Mouse (Mus musculus) forebrain, embryonic 13.5 days (tissue): ENCODE data around the gene Smcr8. TPM values are rescaled to one million over a fixed set of nuclear protein-coding genes. Genes with fewer than 3 reads are reported as not detected.
A peak's percentile ranks its signal among the peaks of the same experiment; 100 is the strongest.

Experiments used
- ATAC-seq: fragments of 200-750 bp; cut with Nextera tagmentation; 2 replicates; pipeline ENCODE4 v1.8.0; 2017
- H3K27ac ChIP-seq: fragments of 300-500 bp; sonication (generic); 2 replicates; pipeline ENCODE4 v1.5.1; 2015; ENCODE audit warnings: inconsistent platforms, mild to moderate bottlenecking, moderate library complexity
- H3K27me3 ChIP-seq: fragments of 300-500 bp; sonication (generic); 2 replicates; pipeline ENCODE4 v1.6.1; 2015; ENCODE audit warnings: mild to moderate bottlenecking, inconsistent platforms
- H3K36me3 ChIP-seq: fragments of 300-500 bp; sonication (generic); 2 replicates; pipeline ENCODE4 v1.6.1; 2015; ENCODE audit warnings: mild to moderate bottlenecking, inconsistent platforms; ENCODE audit not compliant: poor library complexity, severe bottlenecking
- H3K4me1 ChIP-seq: fragments of 300-500 bp; sonication (generic); 2 replicates; pipeline ENCODE4 v1.6.1; 2015; ENCODE audit warnings: inconsistent platforms
- H3K4me2 ChIP-seq: fragments of 300-500 bp; sonication (generic); 2 replicates; pipeline ENCODE4 v1.6.1; 2015; ENCODE audit warnings: inconsistent platforms, mild to moderate bottlenecking, moderate library complexity
- H3K4me3 ChIP-seq: fragments of 300-500 bp; sonication (generic); 2 replicates; pipeline ENCODE4 v1.5.1; 2015; ENCODE audit warnings: mild to moderate bottlenecking, inconsistent platforms
- H3K9ac ChIP-seq: fragments of 300-500 bp; sonication (generic); 2 replicates; pipeline ENCODE4 v1.6.1; 2015; ENCODE audit warnings: mild to moderate bottlenecking, inconsistent platforms
- H3K9me3 ChIP-seq: fragments of 300-500 bp; sonication (generic); replicated peaks from 2 replicates; pipeline ENCODE4 v1.6.1; 2016; ENCODE audit warnings: inconsistent platforms
- WGBS: fragments of 180-500 bp; shearing (Covaris S2); methylation state at CpG from one replicate; pipeline ENCODE4 v1.1.7; 2015; 5-methylcytosine and 5-hydroxymethylcytosine counted together
- microRNA-seq: library from miRNA; unstranded; fragments of <30 nt; microRNA quantifications from one replicate; pipeline ENCODE4, GENCODE M21; 2016
- polyA plus RNA-seq: library from polyadenylated mRNA; unstranded; fragments of >200 nt; fragmentation: Nextera tagmentation; extraction: Ambion mirVana; gene quantifications from 2 replicates; pipeline ENCODE4 v1.2.1, GENCODE M21; 2015

The Smcr8 gene
- polyA plus RNA-seq, 1 experiment from 2014 or later: 5.6 TPM

DNA sequence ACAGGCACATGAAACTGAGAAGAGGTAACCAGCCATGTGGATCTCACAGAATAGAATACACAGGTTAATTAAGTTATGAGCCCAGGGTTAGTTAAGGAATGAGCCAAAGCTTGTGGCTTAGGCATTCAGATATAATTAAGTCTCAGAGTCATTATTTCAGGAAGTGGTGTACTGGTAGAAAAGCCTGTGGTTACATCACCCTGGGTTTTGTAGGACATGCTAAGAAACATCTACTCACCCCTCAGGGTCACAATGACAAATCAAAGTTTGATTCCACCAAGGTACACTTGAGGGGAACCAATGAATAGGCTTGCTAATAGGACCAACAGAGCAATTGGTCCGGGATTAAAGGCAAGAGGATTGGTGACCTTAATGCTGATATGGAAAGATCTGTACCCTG, 49.4 kb downstream of the Smcr8 start:
- WGBS: 35% methylated on average over 1 of the region's 1 CpGs
- peaks cover 7% of the 10 kb centered on the region for H3K4me1 ChIP-seq
- no peak overlapping the region for H3K27ac ChIP-seq
- H3K36me3 ChIP-seq: no peaks in the 10 kb centered on the region
- H3K9ac ChIP-seq: no peak overlapping the region
- no peak for ATAC-seq
- H3K9me3 ChIP-seq: no peaks in the 10 kb centered on the region
- H3K4me3 ChIP-seq: no peak overlapping the region
- no peaks in the 10 kb centered on the region; the same call in 1 of the 2 replicates for H3K27me3 ChIP-seq
- H3K4me2 ChIP-seq: no peak overlapping the region

DNA sequence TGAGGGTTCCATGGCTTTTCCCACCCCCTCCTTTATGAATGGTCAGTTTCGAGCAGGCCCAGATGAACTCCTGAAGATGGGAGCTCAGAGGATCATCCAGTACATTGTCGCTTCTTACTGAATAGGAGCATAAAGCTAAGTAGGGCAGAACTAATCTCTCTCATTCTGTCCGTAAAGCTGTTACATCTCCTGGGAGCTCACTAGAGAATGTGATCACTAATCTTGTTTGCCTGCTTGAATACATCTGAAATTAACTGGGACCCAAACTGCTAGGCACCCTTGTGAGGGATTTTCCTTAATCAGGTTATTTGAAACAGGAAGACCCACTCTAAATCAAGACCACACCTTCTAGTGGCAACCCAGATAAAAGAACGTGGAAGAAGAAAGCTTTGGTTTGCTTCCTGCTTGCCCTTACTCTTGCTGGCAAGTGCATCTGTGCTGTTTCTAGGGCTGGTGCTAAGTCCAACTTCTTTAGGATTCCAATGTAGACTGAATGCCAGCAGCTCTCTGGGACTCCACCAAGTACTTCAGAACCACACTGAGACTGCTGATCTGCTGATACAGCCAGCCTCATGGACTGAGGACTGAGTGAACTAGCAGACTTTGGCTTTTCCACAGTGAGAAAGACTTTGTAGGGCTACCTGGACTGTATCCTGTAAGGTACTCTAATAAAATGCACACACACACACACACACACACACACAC, 50.1 kb downstream of the Smcr8 start:
- no peak for ATAC-seq
- Histone ChIP-seq H3K27ac (no peak overlapping the region), H3K9me3 (no peaks in the 10 kb centered on the region), H3K4me2 (no peak overlapping the region), H3K4me3 (no peak overlapping the region), H3K9ac (no peak overlapping the region), H3K36me3 (no peaks in the 10 kb centered on the region), H3K27me3 (no peaks in the 10 kb centered on the region; the same call in 1 of the 2 replicates), H3K4me1 (peaks cover 7% of the 10 kb centered on the region)
- WGBS: 23% methylated on average over 4 of the region's 4 CpGs

DNA sequence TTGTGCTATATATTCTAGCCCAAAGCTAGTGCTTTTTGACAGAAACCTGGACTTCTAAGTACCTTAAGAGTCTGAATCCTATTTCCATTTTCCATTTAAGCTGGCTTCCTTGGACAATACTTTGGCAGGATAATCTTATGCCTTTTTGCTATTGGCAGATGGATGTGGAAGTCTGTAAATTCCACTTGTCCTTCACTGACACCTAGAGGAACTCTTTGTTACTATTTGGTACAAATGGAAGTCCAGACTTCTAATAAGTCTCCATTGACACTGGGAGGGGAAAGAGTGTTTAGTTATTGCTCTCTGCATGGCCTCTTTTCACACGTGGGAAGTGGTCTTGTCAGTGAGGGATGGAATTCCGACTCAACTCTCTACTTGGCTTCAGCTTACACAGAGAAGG, 51.6 kb downstream of the Smcr8 start:
- H3K4me1 ChIP-seq: peaks cover 7% of the 10 kb centered on the region
- no peak for ATAC-seq
- no peaks in the 10 kb centered on the region; the same call in 1 of the 2 replicates for H3K27me3 ChIP-seq
- H3K4me2 ChIP-seq: no peak overlapping the region
- H3K9me3 ChIP-seq: no peaks in the 10 kb centered on the region
- no peak overlapping the region for H3K4me3 ChIP-seq
- 36% methylated on average over 2 of the region's 2 CpGs for WGBS
- no peaks in the 10 kb centered on the region for H3K36me3 ChIP-seq
- H3K27ac ChIP-seq: no peak overlapping the region
- no peak overlapping the region for H3K9ac ChIP-seq

DNA sequence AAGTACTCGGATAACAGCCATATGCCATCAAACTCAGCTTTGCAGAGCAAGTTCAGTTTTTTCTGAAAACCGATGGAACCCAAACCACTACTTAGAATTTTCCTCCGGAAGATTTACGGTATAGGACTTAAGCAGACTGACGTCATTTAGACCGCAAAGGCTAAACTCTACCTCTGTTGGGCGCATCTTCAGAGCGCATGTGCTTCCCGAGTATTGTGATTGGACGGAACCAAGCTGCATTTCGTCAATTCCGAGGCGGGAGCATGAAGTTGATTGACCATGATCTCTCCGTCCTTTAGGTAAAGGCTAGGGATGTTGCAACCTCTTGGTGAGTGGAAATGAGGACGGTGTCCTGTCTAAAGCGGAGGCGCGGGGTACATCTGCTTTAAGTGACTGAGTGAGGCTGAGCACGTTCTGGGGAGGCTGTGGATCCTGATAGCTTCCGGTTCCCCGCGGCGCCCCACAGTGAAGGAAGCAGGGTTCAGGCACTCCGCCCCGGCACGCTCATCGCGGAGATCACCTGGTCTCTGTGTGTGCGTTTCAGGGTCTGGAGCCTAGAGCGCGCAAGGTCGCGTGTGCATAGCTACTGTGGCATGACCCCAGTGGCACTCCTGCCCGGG, 53.2 kb downstream of the Smcr8 start, which contains the start of gene Dhrs7b:
Dhrs7b (plus strand) TSS at position 199 of the 620 bp plus-strand sequence.
- Histone ChIP-seq H3K9ac (peak within 1 kb of the TSS; percentile 83), H3K9me3 (no peaks in the 10 kb centered on the region), H3K4me2 (peak within 1 kb of the TSS; percentile 81), H3K4me3 (peak within 1 kb of the TSS; percentile 77), H3K27me3 (no peaks in the 10 kb centered on the region; the same call in 1 of the 2 replicates), H3K4me1 (peaks cover 7% of the 10 kb centered on the region), H3K36me3 (no peaks in the 10 kb centered on the region), H3K27ac (peak within 1 kb of the TSS; percentile 66)
- ATAC-seq: peak; percentile 99
- WGBS: under 1% methylated on average over 34 of the region's 34 CpGs

DNA sequence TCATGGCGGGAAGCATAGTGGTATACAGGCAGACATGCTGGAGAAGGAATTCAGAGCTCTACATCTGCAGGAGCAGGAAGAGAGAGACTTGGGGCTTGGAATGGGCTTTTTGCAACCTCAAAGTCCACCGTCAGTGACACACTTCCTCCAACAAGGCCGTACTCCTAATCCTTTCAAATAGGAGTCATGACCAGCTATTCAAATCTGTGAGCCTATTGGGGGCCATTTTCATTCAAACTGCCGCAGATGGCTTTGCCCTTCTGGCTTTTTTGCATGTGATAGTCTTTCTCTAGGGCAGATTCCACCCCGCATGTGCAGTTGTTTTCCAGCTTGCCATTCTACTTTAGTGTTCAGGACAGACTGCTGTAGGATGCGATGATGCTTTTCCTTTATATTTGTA, 59.6 kb downstream of the Smcr8 start:
- Histone ChIP-seq H3K4me2 (no peak overlapping the region), H3K27ac (no peak overlapping the region)
- 96% methylated on average over 6 of the region's 6 CpGs for WGBS

More for the DNA sequence above, 59.6 kb downstream of the Smcr8 start:
- Histone ChIP-seq H3K36me3 (no peaks in the 10 kb centered on the region), H3K27me3 (no peaks in the 10 kb centered on the region), H3K9ac (no peak overlapping the region), H3K9me3 (no peaks in the 10 kb centered on the region), H3K4me3 (no peak overlapping the region), H3K4me1 (no peaks in the 10 kb centered on the region)
- no peak for ATAC-seq

Small RNA genes within 50 kb of the gene (microRNA-seq; reads per million reads assigned to microRNA genes)
- gene Mir5100: 0.80 reads per million

Other genes with a start within 250 kb of the Smcr8 start
- 30.2 and 31.5 TPM in 2 replicates for gene Alkbh5, start 241.1 kb upstream of the Smcr8 start, polyA plus RNA-seq
- 97.5 and 110 TPM in 2 replicates for gene Llgl1, start 77.8 kb upstream of the Smcr8 start, polyA plus RNA-seq
- gene Flii, start 50.3 kb upstream of the Smcr8 start, polyA plus RNA-seq: 64.2 and 72.5 TPM in 2 replicates
- gene Mief2, start 49.1 kb upstream of the Smcr8 start, polyA plus RNA-seq: 16.1 and 17.8 TPM in 2 replicates
- gene Top3a, start 159 bp upstream of the Smcr8 start, polyA plus RNA-seq: 14.2 and 15.7 TPM in 2 replicates
- gene Shmt1, start 34.2 kb downstream of the Smcr8 start, polyA plus RNA-seq: 36.9 and 44.6 TPM in 2 replicates
- gene Dhrs7b, start 53.1 kb downstream of the Smcr8 start, polyA plus RNA-seq: 28.6 and 29.0 TPM in 2 replicates
- 58.7 and 65.7 TPM in 2 replicates for gene Tmem11, start 101.7 kb downstream of the Smcr8 start, polyA plus RNA-seq
- gene Natd1, start 137.2 kb downstream of the Smcr8 start, polyA plus RNA-seq: 27.3 and 33.7 TPM in 2 replicates
- 33.9 and 36.1 TPM in 2 replicates for gene Map2k3, start 154.5 kb downstream of the Smcr8 start, polyA plus RNA-seq
- 0.28 and 0.39 TPM in 2 replicates for gene Kcnj12, start 245.0 kb downstream of the Smcr8 start, polyA plus RNA-seq